Mouse (Mus musculus): Measurements from ENCODE around the gene Sergef.
"Not testable (repeated sequence)": the region's sequence is repeated elsewhere in the genome, so short reads cannot be mapped to it uniquely, and the experiment has no call there.

GRCm38 (mm10) chr7:46650231-46650630, 10.6 kb upstream of the Sergef start:
- TF ChIP-seq CTCF, EP300 (IDR thresholded peaks at IDR 0.05; ENCODE audit: low read depth): not testable (repeated sequence)
